Mouse (Mus musculus): ENCODE measurements around the gene Hexa.

Gene Hexa

DNA sequence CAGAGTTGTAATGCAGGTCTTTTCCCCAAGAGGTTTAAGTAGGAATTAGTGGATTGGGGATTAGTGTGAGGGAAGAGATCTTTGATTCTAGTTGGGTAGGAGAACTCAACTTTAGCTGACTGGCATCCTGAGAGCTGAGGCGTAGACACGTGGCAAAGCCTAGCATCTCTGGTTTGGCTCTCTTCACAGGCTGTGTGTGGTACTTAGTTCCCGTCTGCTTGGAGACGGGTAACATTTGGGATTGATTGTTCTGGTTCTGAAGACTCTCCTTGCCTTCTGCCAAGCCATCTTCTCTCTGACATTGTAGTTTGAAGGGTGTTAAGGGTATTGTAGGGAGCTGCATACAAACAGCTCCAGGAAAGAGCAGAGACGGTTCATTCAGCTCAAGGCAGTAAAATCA is 13.3 kb downstream of the Hexa start:
- no peak for DNase-seq (ENCODE audit: low read depth, low spot score)

DNA sequence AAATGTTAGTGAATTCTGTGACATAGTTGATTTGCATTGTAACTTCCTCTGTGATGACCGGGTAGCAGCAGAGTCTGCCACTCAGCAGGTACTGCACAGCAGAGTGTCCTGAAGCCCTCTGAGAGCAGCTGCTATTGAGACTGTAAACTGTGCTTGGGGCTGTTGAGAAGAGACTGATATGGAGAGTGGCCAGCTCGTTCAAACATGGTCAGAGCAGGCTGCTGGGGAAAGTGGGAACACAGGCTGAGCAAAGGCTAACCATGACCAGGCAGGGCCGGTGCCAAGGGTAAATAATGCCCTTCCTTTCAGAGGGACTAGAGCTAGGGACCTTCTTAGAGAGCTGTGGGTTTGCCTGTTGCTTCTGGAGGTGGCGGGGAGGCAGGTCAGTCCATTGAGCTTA is 14.4 kb downstream of the Hexa start:
- DNase-seq (ENCODE audit: low read depth, low spot score), result no peak

- DNase-seq (ENCODE audit: low read depth, low spot score), result peak; percentile 85
Observed at GRCm38 (mm10) chr9:59565600-59565999, 26.3 kb downstream of the Hexa start.

DNA sequence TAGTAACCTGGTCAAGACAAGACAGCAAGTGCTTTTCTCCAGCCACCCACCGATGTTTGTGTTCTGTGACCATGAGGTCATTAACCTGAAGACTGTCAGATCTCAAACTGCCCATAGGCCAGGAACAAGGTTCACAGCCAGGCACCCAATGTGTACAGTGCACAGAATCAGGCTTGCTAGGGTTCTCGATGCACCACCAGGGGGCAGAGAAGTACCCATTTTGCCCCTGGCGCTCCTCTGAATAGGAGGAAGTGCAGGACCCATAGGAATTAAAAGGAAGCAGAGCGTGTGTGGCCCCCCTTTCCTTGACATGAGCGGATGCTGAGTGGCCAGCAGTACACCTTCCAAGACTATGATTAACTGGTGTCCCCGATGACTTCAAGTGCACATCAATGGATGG is 27.8 kb downstream of the Hexa start:
- no peak for DNase-seq (ENCODE audit: low read depth, low spot score)

- no peak for DNase-seq (ENCODE audit: low read depth, low spot score)
Observed at GRCm38 (mm10) chr9:59571852-59572251, 32.5 kb downstream of the Hexa start.

- no peak for DNase-seq (ENCODE audit: low read depth, low spot score)
Observed at GRCm38 (mm10) chr9:59577401-59577800, 38.1 kb downstream of the Hexa start.

- DNase-seq (ENCODE audit: low read depth, low spot score), result peak; percentile 46
Observed at GRCm38 (mm10) chr9:59577844-59578504, 38.6 kb downstream of the Hexa start, which contains the start of gene Celf6. Celf6 (plus strand) TSS chr9:59577917.

DNA sequence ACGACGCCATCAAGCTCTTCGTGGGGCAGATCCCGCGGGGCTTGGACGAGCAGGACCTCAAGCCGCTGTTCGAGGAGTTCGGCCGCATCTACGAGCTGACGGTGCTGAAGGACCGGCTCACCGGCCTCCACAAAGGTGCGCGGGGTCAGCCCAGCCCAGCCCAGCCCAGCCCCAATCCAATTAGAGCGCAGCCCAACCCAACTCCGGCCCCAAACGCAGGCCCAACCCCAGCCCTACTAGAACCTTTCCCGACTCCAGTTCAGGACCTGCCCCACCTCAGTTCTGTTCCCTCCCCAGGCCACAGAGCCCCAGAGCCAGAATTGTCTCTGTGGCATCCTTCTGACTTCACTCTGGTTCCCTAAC is 39.1 kb downstream of the Hexa start:
- no peak for DNase-seq (ENCODE audit: low read depth, low spot score)

- DNase-seq (ENCODE audit: low read depth, low spot score), result peak; percentile 34
Observed at GRCm38 (mm10) chr9:59584871-59585308, 45.5 kb downstream of the Hexa start.

GRCm38 (mm10) chr9:59588252-59588651 is 48.9 kb downstream of the Hexa start:
- no peak for DNase-seq (ENCODE audit: low read depth, low spot score)

DNA sequence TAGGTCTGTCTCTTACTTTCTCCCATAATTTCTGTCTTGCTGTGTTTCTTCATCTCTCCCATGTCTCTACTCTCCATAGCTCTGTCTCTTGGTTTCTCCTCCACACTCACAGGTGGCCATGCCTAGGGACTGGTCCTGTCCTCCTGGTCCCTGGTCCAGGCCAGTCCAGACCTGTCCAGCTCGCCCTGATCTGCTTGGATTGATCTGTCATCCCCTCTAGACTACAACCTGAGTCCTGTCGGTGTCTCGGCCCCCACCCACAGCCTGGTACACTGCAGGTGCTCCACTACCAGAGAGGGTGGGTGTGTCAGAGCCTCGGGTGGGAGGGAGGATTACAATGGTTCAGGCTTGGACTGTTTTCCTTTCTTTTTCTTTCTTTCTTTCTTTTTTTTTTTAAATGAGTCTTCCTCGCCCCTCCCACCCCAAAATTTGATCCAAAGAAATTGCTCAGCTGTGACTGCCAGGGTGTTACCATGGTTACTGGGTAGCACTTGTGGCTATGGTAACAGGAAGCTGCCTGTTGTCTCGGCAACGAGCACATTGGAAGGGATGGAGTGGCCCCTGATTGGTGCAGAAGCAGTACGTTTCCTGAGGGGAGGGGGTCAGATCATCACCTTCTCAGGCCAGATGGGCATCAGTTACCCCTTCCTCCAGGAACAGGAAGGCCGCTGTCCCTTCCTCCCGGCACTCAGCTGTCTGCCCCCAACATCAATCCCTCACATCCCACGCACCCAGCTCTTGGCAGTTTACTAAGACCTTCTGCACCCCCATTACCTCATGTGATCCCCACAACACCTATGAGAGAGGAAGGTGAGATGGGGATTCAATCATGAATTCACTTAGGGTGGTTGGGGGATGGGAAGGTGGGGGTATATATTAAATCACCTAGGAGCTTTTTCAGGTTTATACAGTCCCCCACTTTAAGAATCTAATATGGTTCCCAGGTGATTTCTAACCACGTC is 49.7 kb downstream of the Hexa start:
- no peak for DNase-seq (ENCODE audit: low read depth, low spot score)

DNA sequence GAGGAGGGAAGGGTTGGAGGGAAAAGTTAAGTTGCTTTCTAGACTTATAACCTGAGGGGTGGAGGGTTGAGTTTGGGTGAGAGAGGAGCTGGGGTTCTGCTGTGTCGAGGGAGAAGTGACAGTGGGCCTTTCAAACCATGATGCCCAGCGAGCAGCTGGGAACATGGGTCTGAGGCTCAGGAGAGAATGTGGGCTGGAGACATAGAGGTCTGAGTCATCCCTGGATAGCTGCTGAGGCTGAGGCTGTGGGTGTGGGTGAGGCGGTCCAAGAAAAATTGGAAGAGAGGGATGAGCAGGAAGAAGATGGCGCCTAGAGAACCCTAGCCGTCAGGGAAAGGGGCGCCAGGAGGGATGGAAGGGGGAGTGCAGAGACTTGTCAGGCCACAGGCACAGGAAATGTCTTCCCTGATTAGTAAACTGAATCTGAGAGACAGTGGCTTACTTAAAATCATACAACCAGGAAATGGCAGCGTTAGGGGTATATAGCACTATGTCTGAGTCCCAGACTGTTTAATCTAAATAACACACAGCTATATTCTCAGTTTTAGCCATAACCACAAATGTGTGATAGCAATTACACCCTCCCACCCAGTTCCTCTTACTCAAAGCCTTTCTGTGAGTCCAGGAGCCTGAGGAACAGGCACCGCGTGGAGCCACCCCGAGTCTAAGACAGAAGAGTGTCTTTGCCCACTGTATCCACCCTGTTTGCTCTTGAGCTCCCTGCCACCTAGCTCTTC is 50.5 kb downstream of the Hexa start:
- no peak for DNase-seq (ENCODE audit: low read depth, low spot score)

- no peak for DNase-seq (ENCODE audit: low read depth, low spot score)
Observed at GRCm38 (mm10) chr9:59601661-59602060, 62.3 kb downstream of the Hexa start.

DNA sequence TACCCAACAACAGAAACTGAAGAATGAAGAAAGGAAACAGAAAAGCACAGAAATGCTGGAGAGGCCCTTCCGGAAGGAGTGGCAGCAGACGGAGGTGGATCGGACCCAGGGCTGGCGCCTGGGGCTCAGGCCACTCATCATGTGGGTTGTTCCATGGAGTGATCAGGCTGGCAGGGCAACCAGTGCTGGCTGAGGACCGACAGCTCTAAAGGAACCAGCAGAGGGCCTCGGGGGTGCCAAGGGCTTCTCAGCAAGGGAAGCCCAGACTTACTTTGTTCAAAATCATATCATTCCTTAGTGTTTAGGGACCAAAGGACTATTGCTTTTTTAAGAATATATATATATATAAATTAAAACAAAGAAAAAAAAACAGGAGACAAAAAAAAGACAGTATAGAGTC is 66.6 kb downstream of the Hexa start:
- no peak for DNase-seq (ENCODE audit: low read depth, low spot score)

GRCm38 (mm10) chr9:59610950-59611349 is 71.6 kb downstream of the Hexa start:
- DNase-seq (ENCODE audit: low read depth, low spot score), result no peak

Data from skeletal muscle tissue, adult 2 months (tissue).